Mouse (Mus musculus) stomach, embryonic 16.5 days (tissue): ENCODE results near the gene Apobec4. TPM values are rescaled to one million over a fixed set of nuclear protein-coding genes. Genes with fewer than 3 reads are reported as not detected.
A peak's percentile ranks its signal among the peaks of the same experiment; 100 is the strongest.
"Not testable (repeated sequence)": the region's sequence is repeated elsewhere in the genome, so short reads cannot be mapped to it uniquely, and the experiment has no call there.

Experiments used
- ATAC-seq: fragments of 200-750 bp; cut with Nextera tagmentation; 2 replicates; pipeline ENCODE4 v1.8.0; 2017; ENCODE audit warnings: moderate number of reproducible peaks, moderate TSS enrichment; ENCODE audit not compliant: insufficient read depth, low FRiP score
- H3K27ac ChIP-seq: fragments of 300-500 bp; sonication (generic); 2 replicates; pipeline ENCODE4 v1.5.1; 2014; ENCODE audit warnings: low read length
- H3K27me3 ChIP-seq: fragments of 300-500 bp; sonication (generic); 2 replicates; pipeline ENCODE4 v1.6.1; 2014; ENCODE audit warnings: low read length, control low read depth, mixed read lengths; ENCODE audit not compliant: control insufficient read depth, insufficient read depth
- H3K36me3 ChIP-seq: fragments of 300-500 bp; sonication (generic); 2 replicates; pipeline ENCODE4 v1.6.1; 2014; ENCODE audit warnings: low read length; ENCODE audit not compliant: control insufficient read depth, insufficient read depth
- H3K4me1 ChIP-seq: fragments of 300-500 bp; sonication (generic); 2 replicates; pipeline ENCODE4 v1.6.1; 2014; ENCODE audit warnings: low read length, control low read depth, mixed read lengths; ENCODE audit not compliant: control insufficient read depth, insufficient read depth
- H3K4me2 ChIP-seq: fragments of 300-500 bp; sonication (generic); 2 replicates; pipeline ENCODE4 v1.6.1; 2014; ENCODE audit warnings: low read depth, low read length, mixed read lengths
- H3K4me3 ChIP-seq: fragments of 300-500 bp; sonication (generic); replicated peaks from 2 replicates; pipeline ENCODE4 v1.5.1; 2014; ENCODE audit warnings: mild to moderate bottlenecking, low read length
- H3K9ac ChIP-seq: fragments of 300-500 bp; sonication (generic); 2 replicates; pipeline ENCODE4 v1.6.1; 2014; ENCODE audit warnings: low read length
- H3K9me3 ChIP-seq: fragments of 300-500 bp; sonication (generic); replicated peaks from 2 replicates; pipeline ENCODE4 v1.6.1; 2016; ENCODE audit warnings: low read length, control low read depth; ENCODE audit not compliant: control insufficient read depth
- WGBS: fragments of 180-500 bp; shearing (Covaris S2); extraction: QIAGEN DNeasy Blood & Tissue Kit; methylation state at CpG from one replicate; pipeline ENCODE4 v1.1.7; 2014; 5-methylcytosine and 5-hydroxymethylcytosine counted together
- polyA plus RNA-seq: library from polyadenylated mRNA; unstranded; fragments of >200 nt; fragmentation: Nextera tagmentation; extraction: Ambion mirVana; gene quantifications from 2 replicates; pipeline ENCODE4 v1.2.1, GENCODE M21; 2015

Apobec4 gene
- polyA plus RNA-seq, 1 experiment from 2014 or later, result not detected

GRCm38 (mm10) chr1:152779071-152779737 lies 28.9 kb downstream of the Apobec4 start:
- Histone ChIP-seq H3K27me3 (no peaks in the 10 kb centered on the region), H3K9me3 (no peaks in the 10 kb centered on the region), H3K27ac (no peak overlapping the region), H3K4me2 (no peak overlapping the region), H3K36me3 (peaks cover 11% of the 10 kb centered on the region), H3K4me1 (no peaks in the 10 kb centered on the region), H3K4me3 (no peak overlapping the region), H3K9ac (no peak overlapping the region)
- 24% methylated on average over 10 of the region's 10 CpGs for WGBS
- ATAC-seq, result peak; percentile 80; the same call in 1 of the 2 replicates

GRCm38 (mm10) chr1:152784620-152785019 lies 34.3 kb downstream of the Apobec4 start:
- ATAC-seq, result no peak
- H3K27me3 ChIP-seq, result no peaks in the 10 kb centered on the region
- WGBS, result 93% methylated on average over 8 of the region's 8 CpGs
- H3K27ac ChIP-seq, result no peak overlapping the region
- no peaks in the 10 kb centered on the region for H3K4me1 ChIP-seq
- no peak overlapping the region for H3K4me2 ChIP-seq
- H3K9me3 ChIP-seq, result no peaks in the 10 kb centered on the region
- no peak overlapping the region for H3K9ac ChIP-seq
- no peaks in the 10 kb centered on the region for H3K36me3 ChIP-seq
- H3K4me3 ChIP-seq, result no peak overlapping the region

GRCm38 (mm10) chr1:152785446-152785845 lies 35.1 kb downstream of the Apobec4 start:
- not testable (repeated sequence) for H3K27ac ChIP-seq, H3K4me2 ChIP-seq, ATAC-seq, H3K9ac ChIP-seq, H3K27me3 ChIP-seq, H3K4me1 ChIP-seq, H3K9me3 ChIP-seq, H3K4me3 ChIP-seq, H3K36me3 ChIP-seq
- 72% methylated on average over 3 of the region's 3 CpGs for WGBS

- no peak overlapping the region for H3K27ac ChIP-seq
- H3K4me2 ChIP-seq, result no peak overlapping the region
- no peak for ATAC-seq
- no peaks in the 10 kb centered on the region for H3K36me3 ChIP-seq
- H3K4me3 ChIP-seq, result no peak overlapping the region
- H3K9me3 ChIP-seq, result no peaks in the 10 kb centered on the region
- 82% methylated on average over 4 of the region's 4 CpGs for WGBS
- peaks cover 4% of the 10 kb centered on the region; the same call in 1 of the 2 replicates for H3K4me1 ChIP-seq
- no peak overlapping the region for H3K9ac ChIP-seq
- no peaks in the 10 kb centered on the region for H3K27me3 ChIP-seq
These were observed 36.6 kb downstream of the Apobec4 start for GRCm38 (mm10) chr1:152786953-152787352.

- no peak overlapping the region for H3K4me2 ChIP-seq
- WGBS, result 39% methylated on average over 4 of the region's 4 CpGs
- peaks cover 4% of the 10 kb centered on the region; the same call in 1 of the 2 replicates for H3K4me1 ChIP-seq
- H3K36me3 ChIP-seq, result no peaks in the 10 kb centered on the region
- no peak for ATAC-seq
- no peaks in the 10 kb centered on the region for H3K27me3 ChIP-seq
- no peak overlapping the region for H3K9ac ChIP-seq
- no peak overlapping the region for H3K27ac ChIP-seq
- H3K9me3 ChIP-seq, result no peaks in the 10 kb centered on the region
- no peak overlapping the region for H3K4me3 ChIP-seq
These were observed 37.8 kb downstream of the Apobec4 start for GRCm38 (mm10) chr1:152788121-152788660.

- H3K36me3 ChIP-seq, result no peaks in the 10 kb centered on the region
- no peaks in the 10 kb centered on the region for H3K27me3 ChIP-seq
- no peak overlapping the region for H3K4me3 ChIP-seq
- H3K9ac ChIP-seq, result no peak overlapping the region
- 33% methylated on average over 12 of the region's 12 CpGs for WGBS
- H3K4me2 ChIP-seq, result no peak overlapping the region
- no peak overlapping the region for H3K27ac ChIP-seq
- no peak for ATAC-seq
- H3K4me1 ChIP-seq, result peaks cover 4% of the 10 kb centered on the region; the same call in 1 of the 2 replicates
- H3K9me3 ChIP-seq, result no peaks in the 10 kb centered on the region
These were observed 39.9 kb downstream of the Apobec4 start for GRCm38 (mm10) chr1:152790254-152790653.

GRCm38 (mm10) chr1:152790821-152791220 lies 40.5 kb downstream of the Apobec4 start:
- H3K36me3 ChIP-seq, result no peaks in the 10 kb centered on the region
- 14% methylated on average over 6 of the region's 6 CpGs for WGBS
- H3K27ac ChIP-seq, result no peak overlapping the region
- H3K4me1 ChIP-seq, result peaks cover 4% of the 10 kb centered on the region; the same call in 1 of the 2 replicates
- peak; percentile 32; the same call in 1 of the 2 replicates for ATAC-seq
- no peak overlapping the region for H3K4me3 ChIP-seq
- no peak overlapping the region for H3K9ac ChIP-seq
- H3K27me3 ChIP-seq, result no peaks in the 10 kb centered on the region
- no peak overlapping the region for H3K4me2 ChIP-seq
- no peaks in the 10 kb centered on the region for H3K9me3 ChIP-seq

- peaks cover 4% of the 10 kb centered on the region; the same call in 1 of the 2 replicates for H3K4me1 ChIP-seq
- H3K9me3 ChIP-seq, result no peaks in the 10 kb centered on the region
- H3K27ac ChIP-seq, result no peak overlapping the region
- WGBS, result 40% methylated on average over 4 of the region's 4 CpGs
- no peaks in the 10 kb centered on the region for H3K36me3 ChIP-seq
- no peak for ATAC-seq
- H3K4me2 ChIP-seq, result no peak overlapping the region
- H3K27me3 ChIP-seq, result no peaks in the 10 kb centered on the region
- H3K4me3 ChIP-seq, result no peak overlapping the region
- H3K9ac ChIP-seq, result no peak overlapping the region
These were observed 40.9 kb downstream of the Apobec4 start for GRCm38 (mm10) chr1:152791269-152791668.

- no peak overlapping the region for H3K4me3 ChIP-seq
- WGBS, result 67% methylated on average over 12 of the region's 12 CpGs
- no peak overlapping the region for H3K9ac ChIP-seq
- no peaks in the 10 kb centered on the region for H3K9me3 ChIP-seq
- H3K4me2 ChIP-seq, result no peak overlapping the region
- H3K36me3 ChIP-seq, result no peaks in the 10 kb centered on the region
- no peak for ATAC-seq
- H3K27ac ChIP-seq, result no peak overlapping the region
- H3K27me3 ChIP-seq, result no peaks in the 10 kb centered on the region
- H3K4me1 ChIP-seq, result peaks cover 4% of the 10 kb centered on the region; the same call in 1 of the 2 replicates
These were observed 42.6 kb downstream of the Apobec4 start for GRCm38 (mm10) chr1:152792736-152793494.
